Mouse (Mus musculus) CH12.LX (cell line): ENCODE measurements around the gene Iqschfp. TPM values are rescaled to one million over a fixed set of nuclear protein-coding genes. Genes with fewer than 3 reads are reported as not detected.

Experiments used
- DNase-seq: peaks from one replicate; pipeline ENCODE4 v3.0.0-alpha.2; 2013; ENCODE audit errors: extremely low read depth
- H3K27ac ChIP-seq: 2 replicates; pipeline ENCODE4 v1.5.1; 2012; ENCODE audit warnings: low read depth, mild to moderate bottlenecking, control low read depth, moderate library complexity; ENCODE audit not compliant: insufficient read depth
- H3K27me3 ChIP-seq: replicated peaks from 2 replicates; pipeline ENCODE3; 2012; ENCODE audit warnings: inconsistent platforms
- H3K36me3 ChIP-seq, 2 experiments: replicated peaks in 1 of 2; 2 replicates each; pipeline versions ENCODE3 to v1.6.1; 2012; ENCODE audit warnings: inconsistent platforms in 1 of 2, low read length in 1 of 2, mild to moderate bottlenecking in 1 of 2, mixed read lengths in 1 of 2, moderate library complexity in 1 of 2; ENCODE audit not compliant: control insufficient read depth in 1 of 2, insufficient read depth in 1 of 2
- H3K4me1 ChIP-seq, 2 experiments: 2 replicates each; pipeline ENCODE4 v1.6.1; 2012; ENCODE audit warnings: inconsistent platforms in 1 of 2, moderate library complexity in 1 of 2; ENCODE audit not compliant: insufficient read depth in 2 of 2, control insufficient read depth in 1 of 2
- H3K4me2 ChIP-seq: 2 replicates; pipeline ENCODE4 v1.6.1; 2012; ENCODE audit warnings: low read depth, mild to moderate bottlenecking, control low read depth; ENCODE audit not compliant: poor library complexity, insufficient read depth, severe bottlenecking
- H3K4me3 ChIP-seq, 3 experiments: fragments of 150-350 bp in 1 of 3; sonication (generic) in 1 of 3; replicated peaks in 1 of 3; 2 replicates each; pipeline versions ENCODE3 to v1.5.1; 2011 to 2012; ENCODE audit warnings: low read depth in 2 of 3, low read length in 2 of 3, mild to moderate bottlenecking in 2 of 3, moderate library complexity in 2 of 3, control low read depth in 1 of 3, improper control_type of control experiment in 1 of 3, inconsistent platforms in 1 of 3, mixed read lengths in 1 of 3; ENCODE audit not compliant: poor library complexity in 1 of 3
- H3K79me2 ChIP-seq: replicated peaks from 2 replicates; pipeline ENCODE4 v1.6.1; 2012; ENCODE audit warnings: mild to moderate bottlenecking, moderate library complexity; ENCODE audit not compliant: control insufficient read depth, poor library complexity, insufficient read depth, severe bottlenecking; ENCODE audit errors: extremely low read depth
- H3K9ac ChIP-seq: 2 replicates; pipeline ENCODE4 v1.6.1; 2012; ENCODE audit warnings: low read depth, mild to moderate bottlenecking, control low read depth, moderate library complexity; ENCODE audit not compliant: insufficient read depth
- H3K9me3 ChIP-seq: replicated peaks from 2 replicates; pipeline ENCODE3; 2012; ENCODE audit warnings: low read length, inconsistent platforms, mixed read lengths
- CHD1 ChIP-seq: IDR thresholded peaks from 2 replicates; pipeline ENCODE4 v1.6.1; 2012; ENCODE audit warnings: low read depth, low read length, improper control_type of control experiment, inconsistent platforms
- CTCF ChIP-seq, 2 experiments: IDR thresholded peaks in 1 of 2; conservative IDR thresholded peaks in 1 of 2; 2 replicates each; pipeline ENCODE4 v1.5.1; 2011 to 2012; ENCODE audit warnings: low read depth in 2 of 2, low read length in 2 of 2, improper control_type of control experiment in 1 of 2, inconsistent platforms in 1 of 2, mild to moderate bottlenecking in 1 of 2, moderate library complexity in 1 of 2
- E2F4 ChIP-seq: IDR thresholded peaks from 2 replicates; pipeline ENCODE4 v1.6.1; 2011; ENCODE audit warnings: low read depth, low read length, improper control_type of control experiment; ENCODE audit not compliant: insufficient replicate concordance
- ELF1 ChIP-seq: IDR thresholded peaks from 2 replicates; pipeline ENCODE4 v1.6.1; 2014; ENCODE audit warnings: low read depth, mild to moderate bottlenecking, inconsistent platforms, low read length, improper control_type of control experiment
- GABPA ChIP-seq: IDR thresholded peaks from 2 replicates; pipeline ENCODE4 v1.6.1; 2012; ENCODE audit warnings: low read depth, low read length, improper control_type of control experiment, inconsistent platforms; ENCODE audit not compliant: insufficient replicate concordance
- HCFC1 ChIP-seq: IDR thresholded peaks from 2 replicates; pipeline ENCODE4 v1.6.1; 2012; ENCODE audit warnings: low read depth, mild to moderate bottlenecking, inconsistent platforms, low read length, improper control_type of control experiment
- IRF4 ChIP-seq: IDR thresholded peaks from 2 replicates; pipeline ENCODE4 v1.6.1; 2014; ENCODE audit warnings: low read depth, mild to moderate bottlenecking, inconsistent platforms, low read length, improper control_type of control experiment
- JUND ChIP-seq: conservative IDR thresholded peaks from 2 replicates; pipeline ENCODE4 v1.6.1; 2011; ENCODE audit warnings: low read depth, low read length, improper control_type of control experiment
- MAFK ChIP-seq: IDR thresholded peaks from 2 replicates; pipeline ENCODE4 v1.6.1; 2011; ENCODE audit warnings: low read length, improper control_type of control experiment; ENCODE audit not compliant: insufficient replicate concordance
- MAX ChIP-seq: IDR thresholded peaks from 2 replicates; pipeline ENCODE4 v1.6.1; 2011; ENCODE audit warnings: low read length, improper control_type of control experiment
- MYC ChIP-seq: IDR thresholded peaks from 2 replicates; pipeline ENCODE4 v1.6.1; 2011; ENCODE audit warnings: low read depth, mild to moderate bottlenecking, improper control_type of control experiment, low read length
- NRF1 ChIP-seq: IDR thresholded peaks from 2 replicates; pipeline ENCODE4 v1.6.1; 2014; ENCODE audit warnings: low read depth, mild to moderate bottlenecking, inconsistent platforms, low read length, improper control_type of control experiment, moderate library complexity
- PAX5 ChIP-seq: IDR thresholded peaks from 2 replicates; pipeline ENCODE4 v1.6.1; 2012; ENCODE audit warnings: low read length, inconsistent platforms, mixed read lengths
- POLR2A ChIP-seq: IDR thresholded peaks from 2 replicates; pipeline ENCODE4 v1.6.1; 2011; ENCODE audit warnings: low read depth, mild to moderate bottlenecking, improper control_type of control experiment, low read length
- RAD21 ChIP-seq: IDR thresholded peaks from 2 replicates; pipeline ENCODE4 v1.6.1; 2011; ENCODE audit warnings: low read depth, mild to moderate bottlenecking, low read length, improper control_type of control experiment, moderate library complexity
- RCOR1 ChIP-seq: conservative IDR thresholded peaks from 2 replicates; pipeline ENCODE4 v1.6.1; 2012; ENCODE audit warnings: low read depth, mild to moderate bottlenecking, inconsistent platforms, low read length, improper control_type of control experiment
- SIN3A ChIP-seq: IDR thresholded peaks from 2 replicates; pipeline ENCODE4 v1.6.1; 2012; ENCODE audit warnings: low read length, improper control_type of control experiment, inconsistent platforms
- TBP ChIP-seq: conservative IDR thresholded peaks from 2 replicates; pipeline ENCODE4 v1.6.1; 2011; ENCODE audit warnings: low read depth, low read length, improper control_type of control experiment
- TCF12 ChIP-seq: IDR thresholded peaks from 2 replicates; pipeline ENCODE4 v1.6.1; 2014; ENCODE audit warnings: low read depth, mild to moderate bottlenecking, inconsistent platforms, low read length, improper control_type of control experiment
- UBTF ChIP-seq: IDR thresholded peaks from 2 replicates; pipeline ENCODE4 v1.6.1; 2012; ENCODE audit warnings: low read depth, mild to moderate bottlenecking, inconsistent platforms, low read length, improper control_type of control experiment, moderate library complexity
- USF1 ChIP-seq: IDR thresholded peaks from 2 replicates; pipeline ENCODE4 v1.6.1; 2014; ENCODE audit warnings: low read depth, mild to moderate bottlenecking, inconsistent platforms, low read length, improper control_type of control experiment
- USF2 ChIP-seq: conservative IDR thresholded peaks from 2 replicates; pipeline ENCODE4 v1.6.1; 2011; ENCODE audit warnings: low read depth, low read length, improper control_type of control experiment
- ZKSCAN1 ChIP-seq: IDR thresholded peaks from 2 replicates; pipeline ENCODE4 v1.6.1; 2012; ENCODE audit warnings: low read depth, inconsistent platforms, low read length, improper control_type of control experiment, borderline replicate concordance
- ZNF384 ChIP-seq: IDR thresholded peaks from 2 replicates; pipeline ENCODE4 v1.6.1; 2012; ENCODE audit warnings: low read depth, low read length, improper control_type of control experiment, inconsistent platforms
- dilution Hi-C: fragments of 300-500 bp; cut with MboI; formaldehyde crosslinking; loops from 2 replicates; pipeline ENCODE4 v1.14.3; 2020; ENCODE audit warnings: low sequenced_read_pairs; ENCODE audit not compliant: extremely low pct_unique_long_range_greater_than_20kb, extremely low pct_ligation_motif_present
- in situ Hi-C: fragments of 300-500 bp; cut with MboI; formaldehyde crosslinking; loops from 3 replicates; pipeline ENCODE4 v1.14.3; 2019; ENCODE audit warnings: low sequenced_read_pairs, low pct_ligation_motif_present, low pct_unique_long_range_greater_than_20kb, mixed read lengths
- polyA plus RNA-seq: library from polyadenylated mRNA; unstranded; fragments of >175 nt; gene quantifications from 2 replicates; pipeline ENCODE4 v1.2.1, GENCODE M21; 2012; ENCODE audit warnings: low read depth; ENCODE audit not compliant: insufficient read length
- total RNA-seq, 2 experiments: library from RNA; depleted of rRNA; stranded (reverse); fragments of 300-350 nt in 1 of 2; fragments of >200 nt in 1 of 2; gene quantifications; 2 replicates each; pipeline ENCODE4 v1.2.3; 2012 to 2014

Gene Iqschfp
- total and polyA plus RNA-seq, 3 experiments = 0.13 to 0.25 TPM; not detected in 1

DNA sequence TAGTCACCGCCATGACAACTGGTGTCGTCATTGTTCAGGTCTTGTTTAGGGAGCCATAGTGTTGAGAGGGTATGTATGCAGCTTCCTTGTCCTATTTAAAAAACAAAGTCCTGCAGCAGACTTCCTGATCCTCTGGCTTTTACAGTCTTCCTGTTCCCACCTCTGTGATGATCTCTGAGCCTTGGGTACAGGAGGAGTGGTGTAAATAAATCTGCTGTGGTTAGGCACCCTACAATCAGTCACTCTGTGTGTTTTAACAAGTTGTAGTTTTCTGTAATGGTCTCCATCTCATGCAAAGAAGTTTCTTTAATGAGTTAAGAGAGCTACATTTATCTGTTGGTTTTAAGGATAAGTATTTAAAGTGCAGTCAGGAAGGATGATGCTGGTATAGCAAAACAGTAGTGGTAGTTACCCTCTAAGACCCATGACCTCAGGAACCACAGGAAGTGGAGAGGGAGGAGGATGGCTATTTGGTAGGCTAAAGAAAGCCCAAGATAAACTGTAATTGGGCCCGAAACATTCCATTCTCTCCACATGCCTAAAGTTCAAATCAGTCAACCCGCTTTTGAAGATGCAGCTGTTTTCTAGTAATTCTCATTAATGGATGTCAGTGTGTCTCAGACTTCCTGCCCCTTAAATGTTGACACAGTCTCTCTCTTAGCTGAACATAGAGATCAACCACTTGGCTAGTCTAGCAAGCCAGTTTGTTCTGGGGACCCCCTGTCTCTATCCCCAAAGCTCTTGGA, 764.7 kb downstream of the Iqschfp start:
- H3K36me3 ChIP-seq = no peaks in the 10 kb centered on the region
- no peaks in the 10 kb centered on the region for H3K27me3 ChIP-seq
- no peak overlapping the region for H3K27ac ChIP-seq
- peaks cover 0 to 2% of the 10 kb centered on the region in 2 experiments; a peak in 2 of 4 replicates for H3K4me1 ChIP-seq
- H3K9me3 ChIP-seq = no peaks in the 10 kb centered on the region
- dilution Hi-C loops (no loop called here), in situ Hi-C loops (no loop called here)
- H3K4me2 ChIP-seq = no peak overlapping the region
- no peak overlapping the region for H3K4me3 ChIP-seq
- H3K9ac ChIP-seq = no peak overlapping the region
- H3K79me2 ChIP-seq = no peaks in the 10 kb centered on the region
- no peak for DNase-seq
- TF ChIP-seq NRF1 (no peak), USF2 (no peak), SIN3A (no peak), MYC (no peak), USF1 (no peak), HCFC1 (no peak), IRF4 (no peak), MAFK (no peak), TCF12 (no peak), E2F4 (no peak), ZKSCAN1 (no peak), RCOR1 (no peak), ELF1 (no peak), JUND (no peak), CHD1 (no peak), ZNF384 (no peak), CTCF (conservative IDR thresholded peaks at IDR 0.05 in 1 of 2, IDR thresholded peaks at IDR 0.05 in 1 of 2; ENCODE audit: low read depth in 2 of 2, low read length in 2 of 2) (no peak)

GRCm38 (mm10) chr3:68657589-68658245, 765.7 kb downstream of the Iqschfp start:
- Histone ChIP-seq H3K4me3 (no peak overlapping the region), H3K4me1 (peaks cover 0 to 2% of the 10 kb centered on the region in 2 experiments; a peak in 2 of 4 replicates), H3K27me3 (no peaks in the 10 kb centered on the region), H3K4me2 (no peak overlapping the region), H3K36me3 (no peaks in the 10 kb centered on the region)
- DNase-seq = no peak
- TF ChIP-seq UBTF = no peak
- TF ChIP-seq POLR2A = no peak
- TF ChIP-seq TCF12 = no peak
- no peak for TF ChIP-seq MAX
- no peak for TF ChIP-seq CHD1
- no peak for TF ChIP-seq NRF1
- TF ChIP-seq HCFC1 = no peak
- TF ChIP-seq TBP = no peak
- no peak for TF ChIP-seq IRF4
- no peak for TF ChIP-seq SIN3A
- TF ChIP-seq RCOR1 = no peak
- no peak for TF ChIP-seq GABPA
- no peak for TF ChIP-seq ZNF384
- no peak for TF ChIP-seq MYC
- no peak for TF ChIP-seq PAX5
- TF ChIP-seq JUND = no peak
- no peak for TF ChIP-seq RAD21
- TF ChIP-seq, all 38 proteins: peak for 0
- Histone ChIP-seq H3K27ac (no peak overlapping the region), H3K79me2 (no peaks in the 10 kb centered on the region), H3K9me3 (no peaks in the 10 kb centered on the region), H3K9ac (no peak overlapping the region)
- in situ Hi-C loops (no loop called here), dilution Hi-C loops (no loop called here)
